Mouse (Mus musculus): ENCODE measurements at regions not wholly inside any gene's neighbourhood (a gene's known extent, or its start where the extent isn't known, plus 50 kb on each side); places are given as distances from the start of the nearest gene placed in this dataset.

DNA sequence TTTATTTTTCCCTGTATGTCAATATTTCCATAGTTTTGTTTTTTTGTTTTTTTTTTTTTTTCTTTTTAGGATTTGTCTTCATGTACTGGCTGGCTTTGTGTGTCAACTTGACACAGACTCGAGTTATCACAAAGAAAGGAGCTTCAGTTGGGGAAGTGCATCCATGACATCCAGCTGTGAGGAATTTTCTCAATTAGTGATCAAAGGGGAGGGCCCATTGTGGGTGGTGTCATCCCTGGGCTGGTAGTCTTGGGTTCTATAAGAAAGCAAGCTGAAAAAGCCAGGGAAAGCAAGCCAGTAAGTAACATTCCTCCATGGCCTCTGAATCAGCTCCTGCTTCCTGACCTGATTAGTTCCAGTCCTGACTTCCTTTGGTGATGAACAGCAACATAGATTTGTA is 228.7 kb downstream of the Fat4 start:
- H3K36me3 ChIP-seq (ENCODE audit: control insufficient read depth, insufficient read depth, low read length), result no peaks in the 10 kb centered on the region
- no peak overlapping the region for H3K27ac ChIP-seq (ENCODE audit: low read depth, low read length)
- ATAC-seq, result no peak
- no peaks in the 10 kb centered on the region for H3K27me3 ChIP-seq (replicated peaks; ENCODE audit: control insufficient read depth, insufficient read depth, low read length)
- H3K9ac ChIP-seq (ENCODE audit: low read depth, low read length), result no peak overlapping the region
- H3K9me3 ChIP-seq (ENCODE audit: control insufficient read depth, low read length), result no peaks in the 10 kb centered on the region
- H3K4me1 ChIP-seq (ENCODE audit: control insufficient read depth, insufficient read depth, low read depth, low read length), result no peaks in the 10 kb centered on the region
- 18% methylated on average over 1 of the region's 1 CpGs for WGBS
- no peak overlapping the region for H3K4me3 ChIP-seq (ENCODE audit: low read length)
- H3K4me2 ChIP-seq (ENCODE audit: low read length), result no peak overlapping the region

GRCm38 (mm10) chr3:39122250-39122649 is 235.5 kb downstream of the Fat4 start:
- no peak for ATAC-seq
- H3K27me3 ChIP-seq (replicated peaks; ENCODE audit: control insufficient read depth, insufficient read depth, low read length), result no peaks in the 10 kb centered on the region
- H3K27ac ChIP-seq (ENCODE audit: low read depth, low read length), result no peak overlapping the region
- H3K9ac ChIP-seq (ENCODE audit: low read depth, low read length), result no peak overlapping the region
- no peaks in the 10 kb centered on the region for H3K4me1 ChIP-seq (ENCODE audit: control insufficient read depth, insufficient read depth, low read depth, low read length)
- WGBS, result 85% methylated on average over 1 of the region's 1 CpGs
- 0 out of 2 replicates have a peak, but pooled peaks cover 3% of the 10 kb centered on the region for H3K9me3 ChIP-seq (ENCODE audit: control insufficient read depth, low read length)
- no peak overlapping the region for H3K4me3 ChIP-seq (ENCODE audit: low read length)
- no peaks in the 10 kb centered on the region for H3K36me3 ChIP-seq (ENCODE audit: control insufficient read depth, insufficient read depth, low read length)
- no peak overlapping the region for H3K4me2 ChIP-seq (ENCODE audit: low read length)

GRCm38 (mm10) chr3:39130532-39130931 is 243.8 kb downstream of the Fat4 start:
- H3K9ac ChIP-seq (ENCODE audit: low read depth, low read length), result no peak overlapping the region
- no peaks in the 10 kb centered on the region for H3K36me3 ChIP-seq (ENCODE audit: control insufficient read depth, insufficient read depth, low read length)
- H3K27me3 ChIP-seq (replicated peaks; ENCODE audit: control insufficient read depth, insufficient read depth, low read length), result no peaks in the 10 kb centered on the region
- no peak for ATAC-seq
- H3K9me3 ChIP-seq (ENCODE audit: control insufficient read depth, low read length), result 0 out of 2 replicates have a peak, but pooled peaks cover 3% of the 10 kb centered on the region
- no peak overlapping the region for H3K4me2 ChIP-seq (ENCODE audit: low read length)
- H3K4me3 ChIP-seq (ENCODE audit: low read length), result no peak overlapping the region
- WGBS, result 84% methylated on average over 3 of the region's 3 CpGs
- H3K27ac ChIP-seq (ENCODE audit: low read depth, low read length), result no peak overlapping the region
- H3K4me1 ChIP-seq (ENCODE audit: control insufficient read depth, insufficient read depth, low read depth, low read length), result no peaks in the 10 kb centered on the region

- no peaks in the 10 kb centered on the region for H3K9me3 ChIP-seq (ENCODE audit: control insufficient read depth, low read length)
- no peak overlapping the region for H3K9ac ChIP-seq (ENCODE audit: low read depth, low read length)
- H3K4me1 ChIP-seq (ENCODE audit: control insufficient read depth, insufficient read depth, low read depth, low read length), result no peaks in the 10 kb centered on the region
- no peak overlapping the region for H3K27ac ChIP-seq (ENCODE audit: low read depth, low read length)
- ATAC-seq, result peak; percentile 45; the same call in 1 of the 2 replicates
- WGBS, result 76% methylated on average over 6 of the region's 6 CpGs
- H3K36me3 ChIP-seq (ENCODE audit: control insufficient read depth, insufficient read depth, low read length), result no peaks in the 10 kb centered on the region
- H3K4me2 ChIP-seq (ENCODE audit: low read length), result no peak overlapping the region
- no peak overlapping the region for H3K4me3 ChIP-seq (ENCODE audit: low read length)
- H3K27me3 ChIP-seq (replicated peaks; ENCODE audit: control insufficient read depth, insufficient read depth, low read length), result no peaks in the 10 kb centered on the region
Observed at GRCm38 (mm10) chr3:39165006-39165667, 278.4 kb downstream of the Fat4 start.

GRCm38 (mm10) chr3:39182646-39183045 is 295.9 kb downstream of the Fat4 start:
- Histone ChIP-seq H3K4me2 (ENCODE audit: low read length) (no peak overlapping the region), H3K27me3 (replicated peaks; ENCODE audit: control insufficient read depth, insufficient read depth, low read length) (no peaks in the 10 kb centered on the region), H3K27ac (ENCODE audit: low read depth, low read length) (no peak overlapping the region), H3K4me1 (ENCODE audit: control insufficient read depth, insufficient read depth, low read depth, low read length) (no peaks in the 10 kb centered on the region), H3K9me3 (ENCODE audit: control insufficient read depth, low read length) (peaks cover 3% of the 10 kb centered on the region; the same call in 1 of the 2 replicates), H3K9ac (ENCODE audit: low read depth, low read length) (no peak overlapping the region), H3K36me3 (ENCODE audit: control insufficient read depth, insufficient read depth, low read length) (no peaks in the 10 kb centered on the region), H3K4me3 (ENCODE audit: low read length) (no peak overlapping the region)
- 81% methylated on average over 3 of the region's 3 CpGs for WGBS
- no peak for ATAC-seq

- Histone ChIP-seq H3K27ac (ENCODE audit: low read depth, low read length) (no peak overlapping the region), H3K4me3 (ENCODE audit: low read length) (no peak overlapping the region), H3K4me2 (ENCODE audit: low read length) (no peak overlapping the region), H3K4me1 (ENCODE audit: control insufficient read depth, insufficient read depth, low read depth, low read length) (no peaks in the 10 kb centered on the region), H3K27me3 (replicated peaks; ENCODE audit: control insufficient read depth, insufficient read depth, low read length) (no peaks in the 10 kb centered on the region), H3K36me3 (ENCODE audit: control insufficient read depth, insufficient read depth, low read length) (no peaks in the 10 kb centered on the region), H3K9ac (ENCODE audit: low read depth, low read length) (no peak overlapping the region), H3K9me3 (ENCODE audit: control insufficient read depth, low read length) (no peaks in the 10 kb centered on the region)
- 73% methylated on average over 6 of the region's 6 CpGs for WGBS
- no peak for ATAC-seq
Observed at GRCm38 (mm10) chr3:39195102-39195501, 308.4 kb downstream of the Fat4 start.

DNA sequence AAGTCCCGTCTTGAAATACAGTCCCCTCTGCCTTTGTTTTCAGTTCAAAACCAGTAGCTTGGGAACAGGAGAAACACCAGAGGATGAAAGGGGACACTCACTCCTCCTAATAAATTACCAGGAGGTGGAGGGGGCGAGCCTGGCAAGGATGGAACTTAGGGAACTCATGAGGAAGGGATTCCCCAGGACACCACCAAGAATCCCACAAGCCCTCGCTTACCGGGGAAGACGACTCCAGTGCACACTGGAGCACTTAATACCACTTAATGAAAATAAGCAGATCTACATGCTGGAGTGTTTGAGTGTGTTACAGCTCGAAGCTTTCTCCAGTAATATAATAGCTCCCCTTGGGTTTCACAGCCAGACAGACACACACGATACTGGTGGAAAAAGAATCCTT is 315.9 kb downstream of the Fat4 start:
- 45% methylated on average over 7 of the region's 7 CpGs for WGBS
- H3K27me3 ChIP-seq (replicated peaks; ENCODE audit: control insufficient read depth, insufficient read depth, low read length), result no peaks in the 10 kb centered on the region
- no peak overlapping the region for H3K9ac ChIP-seq (ENCODE audit: low read depth, low read length)
- no peak overlapping the region for H3K27ac ChIP-seq (ENCODE audit: low read depth, low read length)
- H3K36me3 ChIP-seq (ENCODE audit: control insufficient read depth, insufficient read depth, low read length), result no peaks in the 10 kb centered on the region
- no peak for ATAC-seq
- H3K4me2 ChIP-seq (ENCODE audit: low read length), result no peak overlapping the region
- no peak overlapping the region for H3K4me3 ChIP-seq (ENCODE audit: low read length)
- H3K4me1 ChIP-seq (ENCODE audit: control insufficient read depth, insufficient read depth, low read depth, low read length), result no peaks in the 10 kb centered on the region
- H3K9me3 ChIP-seq (ENCODE audit: control insufficient read depth, low read length), result no peaks in the 10 kb centered on the region

DNA sequence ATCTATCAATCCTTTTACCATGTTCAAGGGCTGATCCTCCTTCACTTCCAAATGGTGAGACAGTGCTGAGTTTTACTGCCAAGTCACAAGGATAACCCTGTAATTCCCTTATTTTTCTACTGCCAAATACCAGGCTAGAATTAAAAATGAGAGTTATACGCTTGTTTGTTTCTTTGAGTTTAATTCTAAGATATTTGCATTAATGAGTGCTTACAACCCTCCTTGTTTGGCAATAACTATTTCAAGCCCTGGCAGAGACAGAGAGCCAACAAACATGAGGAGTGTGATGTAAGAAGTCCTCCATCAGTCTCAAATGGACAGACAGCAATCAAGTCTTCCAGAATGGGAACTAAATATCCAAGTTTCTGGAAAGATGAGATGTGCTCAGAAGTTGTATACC is 321.9 kb downstream of the Fat4 start:
- WGBS, result 65% methylated on average over 1 of the region's 1 CpGs

DNA sequence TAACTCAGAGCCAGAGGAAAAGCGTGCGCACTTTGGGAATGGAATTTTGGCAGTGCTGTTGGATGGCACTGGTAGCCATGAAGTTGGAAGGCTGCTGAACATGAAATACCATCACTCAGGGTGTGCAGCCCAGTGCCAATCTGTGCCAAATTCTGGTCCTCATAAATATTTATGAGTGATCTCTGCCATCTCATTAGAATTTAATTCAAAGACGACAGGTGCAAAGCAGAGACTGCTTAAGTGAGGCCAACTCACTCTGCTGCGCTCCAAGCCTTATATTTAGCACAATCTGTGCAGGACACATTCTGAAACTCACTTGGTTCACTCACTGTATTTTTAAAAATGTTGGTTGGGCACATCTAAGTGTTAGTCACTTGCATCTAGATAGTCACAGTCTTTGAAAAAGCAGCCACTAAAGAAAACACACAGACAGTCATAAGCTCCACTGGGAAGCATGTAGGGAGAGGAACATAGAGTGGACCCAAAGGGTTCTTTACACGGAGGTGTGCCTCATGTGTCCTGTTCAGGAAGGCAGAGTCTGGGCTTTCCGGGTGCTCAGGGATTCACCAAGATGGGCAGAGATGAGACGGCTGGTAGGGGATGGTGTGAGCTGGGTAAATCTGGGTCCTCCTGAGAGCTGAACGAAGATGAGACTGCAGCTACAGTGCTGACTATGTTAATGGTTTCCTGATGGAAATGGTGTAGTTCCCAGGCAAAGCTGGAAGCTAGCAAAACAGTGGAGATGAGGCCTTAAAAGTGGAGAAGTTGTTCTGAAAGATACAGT is 322.8 kb downstream of the Fat4 start:
- no peak overlapping the region for H3K4me3 ChIP-seq (ENCODE audit: low read length)
- H3K9ac ChIP-seq (ENCODE audit: low read depth, low read length), result no peak overlapping the region
- ATAC-seq, result peak; percentile 90
- H3K4me1 ChIP-seq (ENCODE audit: control insufficient read depth, insufficient read depth, low read depth, low read length), result peaks cover 3% of the 10 kb centered on the region; the same call in 1 of the 2 replicates
- H3K36me3 ChIP-seq (ENCODE audit: control insufficient read depth, insufficient read depth, low read length), result no peaks in the 10 kb centered on the region
- 52% methylated on average over 8 of the region's 8 CpGs for WGBS
- H3K27me3 ChIP-seq (replicated peaks; ENCODE audit: control insufficient read depth, insufficient read depth, low read length), result no peaks in the 10 kb centered on the region
- H3K27ac ChIP-seq (ENCODE audit: low read depth, low read length), result no peak overlapping the region
- H3K4me2 ChIP-seq (ENCODE audit: low read length), result no peak overlapping the region
- no peaks in the 10 kb centered on the region for H3K9me3 ChIP-seq (ENCODE audit: control insufficient read depth, low read length)

More for the DNA sequence above, 321.9 kb downstream of the Fat4 start:
- H3K9me3 ChIP-seq (ENCODE audit: control insufficient read depth, low read length), result no peaks in the 10 kb centered on the region
- no peaks in the 10 kb centered on the region for H3K36me3 ChIP-seq (ENCODE audit: control insufficient read depth, insufficient read depth, low read length)
- H3K4me3 ChIP-seq (ENCODE audit: low read length), result no peak overlapping the region
- H3K27ac ChIP-seq (ENCODE audit: low read depth, low read length), result no peak overlapping the region
- ATAC-seq, result no peak
- no peak overlapping the region for H3K4me2 ChIP-seq (ENCODE audit: low read length)
- H3K9ac ChIP-seq (ENCODE audit: low read depth, low read length), result no peak overlapping the region
- no peaks in the 10 kb centered on the region for H3K27me3 ChIP-seq (replicated peaks; ENCODE audit: control insufficient read depth, insufficient read depth, low read length)
- H3K4me1 ChIP-seq (ENCODE audit: control insufficient read depth, insufficient read depth, low read depth, low read length), result peaks cover 3% of the 10 kb centered on the region; the same call in 1 of the 2 replicates

All from hindbrain, embryonic 16.5 days (tissue).